Mouse (Mus musculus): ENCODE measurements at regions not wholly inside any gene's neighbourhood (a gene's known extent, or its start where the extent isn't known, plus 50 kb on each side); places are given as distances from the start of the nearest gene placed in this dataset.

- TF ChIP-seq POLR2A (IDR thresholded peaks at IDR 0.05; ENCODE audit: borderline replicate concordance, low read depth, low read length) = no peak
- no peak for TF ChIP-seq CTCF (IDR thresholded peaks at IDR 0.05; ENCODE audit: low read depth, low read length)
Measured at GRCm38 (mm10) chr5:12948472-12948871, 176.7 kb upstream of the Sema3a start.

Measured in bone marrow macrophage, adult 2 months (primary cell).